Mouse (Mus musculus) C2C12 (cell line): ENCODE data around the gene Ivd. TPM values are rescaled to one million over a fixed set of nuclear protein-coding genes. Genes with fewer than 3 reads are reported as not detected.

ENCODE experiments used
- H3K27me3 ChIP-seq: one replicate; pipeline ENCODE4 v1.6.1; 2011; ENCODE audit not compliant: control insufficient read depth, insufficient read depth, insufficient read length
- H3K36me3 ChIP-seq: one replicate; pipeline ENCODE4 v1.6.1; 2011; ENCODE audit not compliant: control insufficient read depth, insufficient read depth
- H3K4me3 ChIP-seq: one replicate; pipeline ENCODE4 v1.5.1; 2011; ENCODE audit warnings: mild to moderate bottlenecking, control low read depth; ENCODE audit not compliant: poor library complexity, insufficient read depth, severe bottlenecking
- H3K79me2 ChIP-seq: one replicate; pipeline ENCODE4 v1.6.1; 2011; ENCODE audit not compliant: control insufficient read depth, insufficient read depth
- H3K79me3 ChIP-seq: one replicate; pipeline ENCODE4 v1.6.1; 2011; ENCODE audit warnings: low read depth, control low read depth
- H3ac ChIP-seq: one replicate; pipeline ENCODE3; 2011; ENCODE audit warnings: low read depth; ENCODE audit not compliant: control insufficient read depth, insufficient read length
- CEBPB ChIP-seq: IDR thresholded peaks from one replicate; pipeline ENCODE4 v1.6.1; 2011; ENCODE audit warnings: low read depth, mild to moderate bottlenecking, control low read depth, moderate library complexity
- CTCF ChIP-seq: IDR thresholded peaks from one replicate; pipeline ENCODE4 v1.5.1; 2011; ENCODE audit not compliant: control insufficient read depth, insufficient read depth, insufficient read length
- FOSL1 ChIP-seq: IDR thresholded peaks from one replicate; pipeline ENCODE4 v1.8.0; 2011; ENCODE audit warnings: mild to moderate bottlenecking, low read length; ENCODE audit not compliant: poor library complexity, insufficient read depth, severe bottlenecking
- MAX ChIP-seq: IDR thresholded peaks from one replicate; pipeline ENCODE4 v1.6.1; 2011; ENCODE audit warnings: mild to moderate bottlenecking, control low read depth
- MYOD1 ChIP-seq: IDR thresholded peaks from one replicate; pipeline ENCODE4 v1.6.1; 2011; ENCODE audit warnings: low read depth; ENCODE audit not compliant: control insufficient read depth, insufficient read length
- MYOG ChIP-seq: IDR thresholded peaks from one replicate; pipeline ENCODE4 v1.6.1; 2011; ENCODE audit not compliant: control insufficient read depth, insufficient read length; ENCODE audit errors: extremely low read depth
- USF1 ChIP-seq: IDR thresholded peaks from one replicate; pipeline ENCODE4 v1.6.1; 2011; ENCODE audit warnings: low read depth, mild to moderate bottlenecking, control low read depth, moderate library complexity
- polyA plus RNA-seq: library from polyadenylated mRNA; unstranded; fragments of >200 nt; fragmentation: generic; extraction: Trizol; gene quantifications from one replicate; pipeline ENCODE4 v1.2.1, GENCODE M21; 2012; ENCODE audit warnings: missing spikeins

Gene Ivd
- polyA plus RNA-seq, 1 experiment: 15.2 TPM

DNA sequence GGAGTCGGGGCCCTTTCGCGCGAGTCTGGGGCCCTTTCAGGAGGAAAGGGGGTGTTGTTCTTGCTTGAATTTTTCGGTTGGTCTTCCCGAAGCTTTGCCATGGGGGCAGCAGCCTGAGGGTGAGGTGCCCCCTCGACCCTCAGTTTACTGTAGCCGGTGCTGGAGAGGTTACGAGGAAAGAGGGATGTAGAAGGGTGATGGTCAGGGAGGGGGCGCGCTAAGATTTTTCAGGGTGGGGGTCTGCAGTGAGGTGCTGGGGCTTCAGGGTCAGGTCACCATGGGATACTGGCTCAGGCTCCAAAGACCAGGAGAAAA lies 39.0 kb downstream of the Ivd start:
- peaks cover 1% of the 10 kb centered on the region for H3K79me3 ChIP-seq
- peak overlapping the region; percentile 75 for H3K4me3 ChIP-seq
- H3K36me3 ChIP-seq: no peaks in the 10 kb centered on the region
- H3ac ChIP-seq: peak overlapping the region; percentile 44
- peaks cover 32% of the 10 kb centered on the region for H3K27me3 ChIP-seq
- H3K79me2 ChIP-seq: peaks cover 38% of the 10 kb centered on the region
- no peak for TF ChIP-seq MYOD1
- TF ChIP-seq USF1: no peak
- no peak for TF ChIP-seq CTCF
- no peak for TF ChIP-seq FOSL1
- no peak for TF ChIP-seq MAX
- no peak for TF ChIP-seq CEBPB
- no peak for TF ChIP-seq MYOG

DNA sequence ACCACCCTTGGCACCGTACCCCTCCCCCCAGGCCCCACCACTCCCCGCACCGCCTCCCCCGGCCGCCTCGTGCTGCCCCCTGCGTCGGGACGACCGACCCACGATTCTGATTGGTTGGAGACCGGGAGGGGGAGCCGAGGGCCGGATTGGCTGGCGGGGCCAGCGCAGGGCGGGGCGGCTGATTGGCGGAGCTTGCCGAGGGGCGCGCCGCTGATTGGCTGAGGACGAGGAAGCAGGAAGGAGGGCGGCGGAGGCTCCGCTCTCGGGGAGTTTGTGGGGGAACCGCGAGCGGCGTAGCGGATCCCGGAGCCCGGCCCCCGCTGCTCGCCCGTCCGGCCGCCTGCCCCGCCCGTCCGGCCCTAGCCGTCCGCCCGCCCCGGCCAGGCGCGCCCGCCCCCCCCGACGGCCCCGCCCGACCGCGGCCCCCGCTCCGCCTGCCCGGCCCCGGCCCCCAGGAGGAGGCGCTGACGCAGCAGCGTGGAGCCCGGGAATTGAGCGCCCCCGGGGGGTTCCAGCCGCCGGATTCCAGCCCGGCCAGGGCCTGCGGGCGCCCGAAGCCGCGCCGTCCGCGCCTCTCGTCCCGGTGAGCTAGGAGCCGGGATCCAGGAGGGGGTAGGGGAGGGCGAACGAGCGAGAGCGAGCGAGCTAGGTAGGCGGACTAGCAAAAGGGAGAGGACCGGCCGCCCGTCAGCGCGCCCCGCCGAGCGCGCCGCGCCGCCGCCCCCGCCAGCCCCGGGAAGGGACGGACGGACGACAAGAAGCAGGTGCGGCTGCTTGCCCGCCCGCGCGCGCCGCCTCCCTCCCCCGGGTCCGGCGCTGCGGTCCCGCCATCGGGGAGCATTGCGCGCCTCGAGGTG lies 39.6 kb downstream of the Ivd start:
- peak overlapping the region; percentile 75 for H3K4me3 ChIP-seq
- TF ChIP-seq MAX: no peak
- TF ChIP-seq CEBPB: no peak
- TF ChIP-seq MYOG: no peak
- no peak for TF ChIP-seq USF1
- no peak for TF ChIP-seq FOSL1
- TF ChIP-seq MYOD1: no peak
- no peak for TF ChIP-seq CTCF
- peaks cover 26% of the 10 kb centered on the region for H3K27me3 ChIP-seq
- H3K36me3 ChIP-seq: no peaks in the 10 kb centered on the region
- H3K79me2 ChIP-seq: peaks cover 45% of the 10 kb centered on the region
- H3K79me3 ChIP-seq: peaks cover 4% of the 10 kb centered on the region
- H3ac ChIP-seq: peak overlapping the region; percentile 89

DNA sequence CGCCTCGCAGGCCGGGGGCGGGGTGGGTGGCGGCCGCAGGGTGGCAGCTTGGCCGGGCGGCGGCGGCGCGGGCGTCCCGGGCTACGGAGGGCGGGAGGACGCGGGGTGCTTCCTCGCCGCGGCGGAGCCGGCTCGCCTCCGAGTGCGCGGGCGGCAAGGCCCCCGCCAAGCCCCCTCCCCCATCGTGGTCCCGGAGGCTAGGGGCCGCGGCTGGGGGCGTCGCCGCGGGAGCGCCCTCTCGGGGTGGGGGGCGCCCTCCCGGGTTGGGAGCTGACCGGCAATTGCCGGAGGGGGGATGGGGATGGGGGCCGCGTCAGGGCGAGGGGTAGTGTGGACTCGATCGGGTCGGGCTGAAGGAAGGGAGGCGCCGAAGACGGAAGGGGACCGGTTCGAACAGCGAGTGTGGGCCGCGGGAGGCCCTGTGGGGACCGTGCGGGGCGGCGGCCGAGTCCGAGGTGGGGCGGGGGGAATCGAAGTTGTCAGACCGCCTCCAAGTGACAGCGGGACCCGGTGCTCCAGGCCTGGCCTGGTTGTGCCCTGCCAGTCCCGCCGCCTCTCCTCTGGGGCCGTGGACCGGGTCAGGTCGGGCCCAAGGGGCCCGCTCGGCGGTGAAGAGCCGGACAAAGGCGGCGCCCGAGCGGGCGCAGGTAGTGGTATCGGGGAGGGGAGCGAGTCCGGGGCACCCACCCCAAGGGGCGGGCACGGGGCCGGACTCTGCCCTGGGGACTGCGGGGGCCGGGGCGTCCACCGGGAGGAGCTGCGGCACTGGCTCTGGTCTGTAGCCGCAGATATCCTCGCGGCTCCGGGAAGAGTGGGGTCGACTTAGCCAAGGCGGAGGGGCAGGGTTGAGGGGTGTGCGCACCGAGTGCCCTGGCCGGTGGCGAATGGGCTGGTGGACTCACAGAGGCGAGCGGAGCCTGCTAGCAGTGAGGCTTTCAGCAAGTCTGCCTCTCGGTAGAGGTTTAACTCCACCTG lies 40.6 kb downstream of the Ivd start:
- Histone ChIP-seq H3K79me3 (peaks cover 6% of the 10 kb centered on the region), H3ac (peak overlapping the region; percentile 89), H3K27me3 (peaks cover 17% of the 10 kb centered on the region), H3K36me3 (no peaks in the 10 kb centered on the region), H3K79me2 (peaks cover 54% of the 10 kb centered on the region), H3K4me3 (peak overlapping the region; percentile 75)
- no peak for TF ChIP-seq MYOG
- peak; percentile 54 for TF ChIP-seq CTCF

DNA sequence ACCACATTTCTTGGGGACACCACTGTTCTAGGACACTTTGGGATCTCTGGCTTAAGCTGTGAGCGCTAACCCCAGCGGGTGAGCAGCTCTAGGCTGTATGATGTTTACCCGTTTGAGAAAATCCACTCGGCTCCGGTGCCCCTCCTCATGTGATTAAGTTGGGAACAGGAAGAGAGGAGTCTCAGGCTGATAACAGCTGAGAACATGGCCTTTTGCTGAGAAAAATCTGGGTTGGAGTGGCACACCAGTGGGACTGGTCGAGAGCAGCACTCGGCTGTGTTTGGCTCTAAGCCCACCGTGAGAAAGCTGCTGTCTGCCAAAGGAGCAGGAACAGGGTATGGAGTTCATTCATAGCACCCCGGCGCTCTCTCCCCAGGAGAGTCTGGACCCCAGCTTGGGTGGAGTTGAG lies 41.6 kb downstream of the Ivd start:
- Histone ChIP-seq H3K4me3 (no peak overlapping the region), H3K79me3 (peaks cover 8% of the 10 kb centered on the region), H3K27me3 (peaks cover 7% of the 10 kb centered on the region), H3K79me2 (peaks cover 61% of the 10 kb centered on the region), H3K36me3 (no peaks in the 10 kb centered on the region), H3ac (no peak overlapping the region)
- no peak for TF ChIP-seq USF1

DNA sequence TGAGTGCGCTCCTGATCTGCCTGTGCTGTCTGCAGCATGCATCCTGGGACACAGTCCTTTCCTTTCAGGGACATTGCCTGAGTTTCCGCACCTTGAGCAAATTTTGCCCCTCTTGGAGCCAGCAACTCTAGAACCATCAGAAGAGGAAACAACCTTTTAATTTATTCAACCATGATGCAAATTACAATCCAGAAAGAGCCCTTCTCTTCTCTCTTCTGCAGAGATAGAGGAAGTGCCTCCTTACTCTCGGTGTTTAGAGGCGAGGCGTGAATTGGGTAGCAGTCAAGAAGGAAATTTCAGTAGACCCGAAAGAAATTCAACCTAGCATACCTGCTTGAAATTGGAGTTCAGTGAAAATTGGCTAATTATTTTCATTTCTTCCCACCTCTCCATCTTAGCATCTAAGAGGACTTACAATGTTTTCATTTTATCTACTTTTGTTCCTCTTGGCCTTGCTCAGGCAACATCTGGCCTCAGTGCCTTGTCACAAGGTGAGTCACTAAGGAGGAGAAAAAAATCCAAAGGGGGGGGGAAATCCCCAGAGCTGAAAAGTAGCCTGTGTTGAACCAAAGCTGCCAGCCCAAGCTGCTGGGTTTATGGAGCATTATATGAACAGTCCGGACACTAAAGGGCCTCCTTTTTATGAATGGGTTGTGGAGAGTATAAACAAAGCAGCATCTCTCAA lies 43.8 kb downstream of the Ivd start:
- H3K27me3 ChIP-seq: no peaks in the 10 kb centered on the region
- TF ChIP-seq CTCF: no peak
- TF ChIP-seq MYOD1: no peak
- no peak for TF ChIP-seq USF1
- TF ChIP-seq MAX: no peak
- TF ChIP-seq MYOG: no peak
- TF ChIP-seq CEBPB: no peak
- TF ChIP-seq FOSL1: no peak
- H3K79me2 ChIP-seq: peaks cover 78% of the 10 kb centered on the region
- no peak overlapping the region for H3ac ChIP-seq
- H3K36me3 ChIP-seq: no peaks in the 10 kb centered on the region
- H3K79me3 ChIP-seq: peaks cover 9% of the 10 kb centered on the region
- no peak overlapping the region for H3K4me3 ChIP-seq
